Mouse (Mus musculus): ENCODE results near the gene Cul9. TPM values are rescaled to one million over a fixed set of nuclear protein-coding genes. Genes with fewer than 3 reads are reported as not detected.

The Cul9 gene
- total RNA-seq, 2 experiments from 2014 or later, result 26.2 to 26.6 TPM

- DNase-seq (ENCODE audit: low spot score in 2 of 2), result no peak
Measured at GRCm38 (mm10) chr17:46453302-46453948, 92.8 kb downstream of the Cul9 start.

GRCm38 (mm10) chr17:46452683-46453082, 93.5 kb downstream of the Cul9 start:
- no peak for DNase-seq (ENCODE audit: low spot score in 2 of 2)

Small RNAs within 50 kb of the gene (microRNA-seq; reads per million reads assigned to microRNA genes)
- gene Mir6976, result not detected

Other genes starting within 250 kb of the Cul9 start
- 1 to 10 TPM in 1 of 2 experiments, under 1 TPM in 1; 0.54 to 1.7 TPM for gene Dlk2, start 249.0 kb downstream of the Cul9 start, total RNA-seq (2021)
- gene Abcc10, start 218.0 kb downstream of the Cul9 start, total RNA-seq (2021), result 10 to 100 TPM; 13.8 to 14.1 TPM
- gene Zfp318, start 162.7 kb downstream of the Cul9 start, total RNA-seq (2021), result 10 to 100 TPM; 39.6 to 40.9 TPM
- gene Crip3, start 117.5 kb downstream of the Cul9 start, total RNA-seq (2021), result 1 to 10 TPM; 1.6 to 2.0 TPM
- 1 to 10 TPM in 1 of 2 experiments, under 1 TPM in 1; 0.14 to 4.0 TPM for gene Slc22a7, start 107.9 kb downstream of the Cul9 start, total RNA-seq (2021)
- gene Ttbk1, start 58.7 kb downstream of the Cul9 start, total RNA-seq (2021), result 1 to 10 TPM; 2.4 to 3.7 TPM
- 1 to 10 TPM; 9.2 to 9.3 TPM for gene Dnph1, start 49.7 kb downstream of the Cul9 start, total RNA-seq (2021)
- gene Srf, start 9.8 kb upstream of the Cul9 start, total RNA-seq (2021), result 10 to 100 TPM; 35.4 to 36.8 TPM
- gene Ptk7, start 83.1 kb upstream of the Cul9 start, total RNA-seq (2021), result 10 to 100 TPM; 42.2 to 54.1 TPM
- gene Klc4, start 99.6 kb upstream of the Cul9 start, total RNA-seq (2021), result 10 to 100 TPM; 33.5 to 34.3 TPM
- gene Mrpl2, start 99.8 kb upstream of the Cul9 start, total RNA-seq (2021), result 100 to 1,000 TPM; 109 to 135 TPM
- 10 to 100 TPM; 88.3 to 97.5 TPM for gene Cul7, start 103.9 kb upstream of the Cul9 start, total RNA-seq (2021)
- gene Rrp36, start 128.0 kb upstream of the Cul9 start, total RNA-seq (2021), result 10 to 100 TPM; 25.2 to 26.9 TPM
- gene Mea1, start 132.4 kb upstream of the Cul9 start, total RNA-seq (2021), result 10 to 100 TPM; 83.2 to 87.1 TPM
- 100 to 1,000 TPM; 102 to 107 TPM for gene Klhdc3, start 134.5 kb upstream of the Cul9 start, total RNA-seq (2021)
- gene Ppp2r5d, start 158.7 kb upstream of the Cul9 start, total RNA-seq (2021), result 10 to 100 TPM; 57.7 to 60.1 TPM
- gene Pex6, start 165.1 kb upstream of the Cul9 start, total RNA-seq (2021), result 10 to 100 TPM; 49.1 to 49.4 TPM
- 10 to 100 TPM in 1 of 2 experiments, 1 to 10 TPM in 1; 1.8 to 15.4 TPM for gene Gnmt, start 182.8 kb upstream of the Cul9 start, total RNA-seq (2021)
- 10 to 100 TPM; 61.5 to 63.3 TPM for gene Cnpy3, start 205.8 kb upstream of the Cul9 start, total RNA-seq (2021)
- gene Ptcra, start 217.3 kb upstream of the Cul9 start, total RNA-seq (2021), result under 1 TPM in 1 of 2 experiments, not detected in 1; 0.22 TPM
- gene 2310039H08Rik, start 226.2 kb upstream of the Cul9 start, total RNA-seq (2021), result 10 to 100 TPM; 53.0 to 73.7 TPM
- gene Rpl7l1, start 236.3 kb upstream of the Cul9 start, total RNA-seq (2021), result 100 to 1,000 TPM in 1 of 2 experiments, 10 to 100 TPM in 1; 85.7 to 101 TPM

Data from adrenal gland, postnatal 4 days (tissue).